Mouse (Mus musculus) frontal cortex, postnatal 10 days (tissue): ENCODE results near the gene Ddah1.
A peak's percentile ranks its signal among the peaks of the same experiment; 100 is the strongest.

Source experiments
- DNase-seq, 2 experiments: peaks; one replicate each; pipeline ENCODE4 v3.0.0; 2022; ENCODE audit warnings: low spot score in 2 of 2, mixed read lengths in 1 of 2

The Ddah1 gene

DNA sequence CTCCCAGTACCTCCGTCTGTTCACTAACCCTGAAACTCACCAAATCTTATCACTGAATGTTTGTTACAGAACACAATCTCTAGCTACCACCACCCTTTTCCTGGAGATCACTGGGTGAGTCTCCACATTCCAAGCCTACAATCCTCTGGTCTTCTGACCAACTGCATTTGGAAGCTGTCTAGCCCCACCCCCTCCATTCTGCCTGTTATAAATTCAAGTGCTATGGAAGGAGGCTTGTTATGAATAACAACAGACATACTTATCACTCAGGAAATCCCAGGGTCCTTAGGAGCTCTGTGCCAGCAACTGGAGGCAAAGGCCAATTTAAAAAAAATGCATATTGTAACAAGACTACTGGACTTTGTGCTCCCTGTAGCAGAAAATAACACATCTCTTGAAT is 58.3 kb downstream of the Ddah1 start:
- DNase-seq, result no peak

DNA sequence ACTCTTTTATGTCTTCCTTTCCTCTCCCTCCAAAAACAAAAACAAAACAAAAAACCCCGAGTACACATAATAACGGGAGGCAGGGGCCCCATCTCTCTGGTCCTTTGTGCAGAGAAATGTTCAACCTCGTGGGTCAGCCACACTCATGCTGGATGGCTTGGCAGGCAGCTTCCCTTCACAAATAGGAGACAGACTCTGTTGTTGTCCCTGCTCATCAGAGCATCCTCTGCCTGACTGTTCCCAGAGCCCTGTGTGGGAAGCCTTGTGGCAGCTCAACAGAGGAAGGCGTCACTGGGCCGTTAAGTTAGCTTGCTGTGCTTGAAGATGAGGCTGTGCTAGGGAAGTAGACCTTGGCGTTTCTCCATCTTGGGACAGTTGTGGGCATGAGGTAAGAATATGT is 58.8 kb downstream of the Ddah1 start:
- no peak for DNase-seq

GRCm38 (mm10) chr3:145820439-145820838 is 62.0 kb downstream of the Ddah1 start:
- no peak for DNase-seq

GRCm38 (mm10) chr3:145820938-145821337 is 62.5 kb downstream of the Ddah1 start:
- DNase-seq, result no peak

- no peak for DNase-seq
Measured at GRCm38 (mm10) chr3:145822201-145822600, 63.7 kb downstream of the Ddah1 start.

- DNase-seq, result no peak
Measured at GRCm38 (mm10) chr3:145823661-145824060, 65.2 kb downstream of the Ddah1 start.

DNA sequence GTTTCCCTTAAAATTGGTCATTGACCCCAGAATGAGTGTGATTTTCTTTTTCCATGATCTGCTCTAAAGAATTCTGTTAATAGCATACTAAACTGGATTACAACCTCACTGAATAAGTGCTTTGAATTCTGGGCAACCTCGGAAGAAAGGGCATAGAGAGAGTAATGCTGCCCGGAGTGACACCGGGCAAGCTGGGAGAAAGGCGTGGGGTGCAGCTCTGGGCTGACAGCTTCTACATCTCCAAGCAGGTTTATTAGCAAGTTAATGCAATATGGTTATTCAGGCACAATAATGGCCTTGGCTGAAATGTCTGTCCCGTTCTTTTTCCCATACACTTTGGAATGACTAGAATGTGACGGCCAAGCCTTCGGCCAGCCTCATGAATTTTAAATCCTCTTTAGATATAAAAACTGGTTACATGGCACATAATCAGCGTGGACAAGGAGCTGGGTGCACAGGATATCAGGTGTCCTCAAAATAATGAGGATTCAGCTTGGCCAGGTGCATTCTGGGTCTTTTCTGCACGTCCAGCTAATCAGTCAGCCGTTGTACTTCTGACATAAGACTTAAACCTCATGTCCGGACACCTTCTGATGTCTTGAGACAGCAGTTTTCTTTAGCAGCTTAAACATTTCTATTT is 67.1 kb downstream of the Ddah1 start:
- no peak for DNase-seq

DNA sequence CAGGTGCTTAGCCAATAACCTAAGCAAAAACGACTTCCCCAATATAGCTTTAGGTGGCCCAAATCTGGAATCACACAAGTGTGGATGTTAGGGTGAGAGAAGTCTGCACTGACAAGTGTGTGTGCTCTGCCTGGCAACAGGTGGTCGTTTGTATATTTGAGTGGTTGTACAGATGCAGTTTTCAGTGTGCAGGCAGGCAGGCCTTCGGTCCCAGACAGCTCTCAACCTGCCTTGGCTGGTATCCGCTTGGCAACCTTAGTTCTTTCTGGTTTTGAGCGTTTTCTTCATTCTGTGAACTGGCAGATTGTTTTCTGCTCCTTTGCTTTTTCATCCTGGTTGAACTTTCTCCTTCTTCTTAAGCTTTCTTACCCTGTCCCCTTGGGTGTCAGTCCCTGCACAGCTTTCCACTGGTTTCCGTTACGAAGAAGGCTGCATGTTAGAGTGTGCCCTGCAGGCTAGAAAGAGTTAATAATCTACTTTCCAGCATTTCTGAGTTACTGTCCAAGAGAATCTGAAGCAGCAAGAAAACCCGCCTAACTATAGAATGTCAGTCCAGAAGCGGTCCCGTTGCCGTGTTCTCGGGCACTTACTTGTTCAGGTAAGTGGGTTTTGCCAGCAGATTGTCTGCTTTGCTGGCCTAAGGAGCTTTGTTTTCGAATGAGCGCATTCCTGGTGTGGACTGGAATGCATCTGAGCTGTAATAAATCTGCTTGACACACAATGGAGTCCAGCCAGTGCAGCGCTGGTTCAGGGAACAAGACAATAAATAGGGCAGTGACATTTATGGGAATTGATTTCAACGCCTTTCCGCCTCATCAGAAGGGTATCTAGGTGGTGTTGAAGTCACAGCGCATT is 68.9 kb downstream of the Ddah1 start:
- no peak for DNase-seq

DNA sequence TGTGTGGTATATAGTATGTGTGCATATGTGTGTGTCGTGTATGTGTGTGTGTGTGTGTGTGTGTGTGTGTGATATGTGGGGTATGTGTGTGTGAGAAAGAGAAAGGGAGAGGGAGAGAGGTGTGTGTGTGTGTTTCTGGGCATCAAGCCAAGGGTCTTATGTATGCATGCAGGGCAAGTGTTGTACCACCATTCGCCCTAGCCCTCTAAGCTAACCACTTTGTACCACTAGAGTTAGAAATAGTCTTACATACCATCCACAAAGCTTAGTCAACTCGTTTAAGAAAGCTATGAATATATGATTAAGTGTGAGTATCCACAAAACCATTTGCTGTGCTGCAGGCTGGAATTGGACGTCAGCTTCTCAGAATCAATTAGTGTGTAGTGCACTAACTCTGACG is 70.4 kb downstream of the Ddah1 start:
- DNase-seq, result no peak

GRCm38 (mm10) chr3:145833948-145834538 is 75.6 kb downstream of the Ddah1 start:
- peak; percentile 44 to 50 for DNase-seq

DNA sequence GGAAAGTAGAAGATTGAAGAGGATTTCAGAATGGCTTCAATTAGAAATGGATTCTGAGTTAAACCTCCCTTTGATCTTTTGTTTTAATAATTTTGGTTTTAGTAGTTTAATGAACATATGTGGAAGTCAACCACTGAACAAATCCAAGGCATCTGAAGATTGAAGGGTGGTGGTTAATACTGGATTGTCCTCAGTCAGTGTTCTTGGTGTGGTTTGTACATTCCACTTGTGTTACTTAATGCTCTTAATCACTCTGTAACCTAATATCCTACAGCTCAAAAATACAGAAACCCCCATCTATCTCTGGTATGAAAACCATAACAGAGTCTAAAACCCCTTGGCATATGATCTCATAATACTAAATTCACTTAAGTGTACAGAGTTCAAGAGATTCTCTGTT is 79.8 kb downstream of the Ddah1 start:
- DNase-seq, result no peak

DNA sequence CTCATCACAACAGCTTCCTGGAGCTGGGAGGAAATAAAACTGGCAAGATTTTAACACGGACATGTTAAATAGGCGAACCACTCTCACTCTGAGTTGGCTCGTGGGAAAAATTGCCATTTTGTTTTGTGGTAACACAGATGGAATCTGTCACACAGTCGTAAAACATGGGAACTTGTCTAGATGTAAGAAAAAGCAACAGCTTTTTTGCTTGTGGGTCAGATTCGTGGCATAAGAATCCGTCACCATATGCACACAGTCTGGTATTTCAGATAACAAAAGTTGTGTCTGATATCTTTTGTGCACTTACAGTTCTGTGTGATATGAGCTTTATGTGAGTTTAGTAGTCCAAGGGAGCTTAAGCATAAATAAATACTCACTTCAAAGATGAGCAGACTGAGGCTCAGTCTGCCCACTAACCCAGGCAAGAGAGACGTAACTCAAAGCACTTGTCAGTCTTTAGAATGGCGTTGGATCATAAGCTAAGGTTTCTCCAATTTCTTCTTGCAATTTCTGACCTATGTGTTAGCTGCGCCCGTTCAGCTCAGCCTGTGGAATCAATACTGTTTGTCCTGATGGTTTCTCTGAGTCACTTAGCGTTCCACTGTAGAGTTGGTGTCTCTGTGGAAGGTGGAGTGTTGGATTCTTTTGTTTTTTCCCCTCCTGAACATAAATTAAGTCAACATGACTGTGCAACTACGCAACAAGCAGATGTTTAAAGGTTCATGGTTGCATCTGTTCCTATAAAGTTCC is 83.7 kb downstream of the Ddah1 start:
- no peak for DNase-seq

DNA sequence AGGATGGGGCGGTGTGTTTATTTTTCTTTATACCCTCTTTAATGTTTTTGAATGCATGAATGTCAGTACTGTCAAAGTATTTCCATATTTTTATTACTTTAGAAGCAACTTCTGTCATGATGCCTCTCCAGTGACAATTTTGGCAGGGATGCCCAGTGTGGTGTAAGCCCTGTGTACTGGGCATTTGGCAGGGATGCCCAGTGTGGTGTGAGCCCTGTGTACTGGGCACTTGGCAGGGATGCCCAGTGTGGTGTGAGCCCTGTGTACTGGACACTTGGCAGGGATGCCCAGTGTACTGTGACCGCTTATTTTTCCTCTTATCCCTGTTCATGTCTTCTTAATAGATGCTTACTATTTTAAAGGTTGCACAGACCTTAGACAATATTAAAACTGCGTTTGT is 85.4 kb downstream of the Ddah1 start:
- DNase-seq, result no peak

DNA sequence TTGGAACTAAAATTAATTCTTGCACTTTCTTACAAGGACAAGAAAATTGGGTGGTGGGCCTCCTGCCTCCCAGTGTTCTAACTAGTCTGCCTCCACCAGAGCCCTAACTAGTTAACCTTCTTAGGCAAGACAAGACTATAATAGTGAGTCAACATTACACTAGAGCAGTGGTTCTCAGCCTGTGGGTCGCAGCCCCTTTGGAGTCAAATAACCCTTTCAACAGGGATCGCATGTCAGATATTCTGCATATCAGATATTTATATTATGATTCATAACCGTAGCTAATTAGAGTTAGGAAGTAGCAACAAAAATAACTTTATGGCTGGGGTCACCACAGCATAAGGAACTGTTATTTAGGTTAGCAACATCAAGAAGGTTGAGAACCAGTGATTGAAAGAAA is 86.4 kb downstream of the Ddah1 start:
- DNase-seq, result no peak

DNA sequence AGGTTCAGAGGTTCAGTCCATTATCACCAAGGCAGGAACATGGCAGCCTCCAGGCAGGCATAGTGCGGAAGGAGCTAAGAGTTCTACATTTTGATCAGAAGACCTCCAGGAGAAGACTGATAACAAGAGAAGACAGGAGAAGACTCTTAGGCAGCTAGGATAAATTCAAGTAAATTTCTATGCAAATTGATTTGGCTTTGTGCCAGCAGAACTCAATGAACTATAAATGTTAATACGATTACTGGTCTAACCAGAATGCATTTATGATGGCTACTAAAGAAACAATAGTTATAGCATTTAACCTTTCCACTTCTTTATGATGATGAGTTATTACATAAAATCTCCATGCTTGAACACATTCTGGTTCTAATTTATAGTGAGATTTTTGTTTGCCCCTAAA is 87.8 kb downstream of the Ddah1 start:
- no peak for DNase-seq

DNA sequence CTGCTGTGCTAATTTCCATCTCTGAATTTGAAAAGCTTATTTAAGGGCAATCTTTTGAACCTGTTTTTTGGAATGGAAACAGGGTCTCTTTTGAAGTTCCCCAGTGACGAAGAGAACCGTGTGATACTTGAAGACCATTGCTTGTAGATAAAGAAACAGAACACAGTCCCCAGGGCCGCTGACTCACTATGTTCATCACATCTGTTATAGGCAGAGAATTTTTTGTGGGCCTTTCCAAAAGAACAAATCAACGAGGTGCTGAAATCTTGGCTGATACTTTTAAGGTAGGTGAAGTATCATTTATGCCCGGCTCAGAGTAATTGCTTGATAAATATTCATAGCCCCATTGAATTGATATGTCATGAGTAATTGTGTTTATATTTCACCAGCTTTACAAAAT is 93.6 kb downstream of the Ddah1 start:
- no peak for DNase-seq

- DNase-seq, result no peak
Measured at GRCm38 (mm10) chr3:145852800-145853199, 94.3 kb downstream of the Ddah1 start.

GRCm38 (mm10) chr3:145853713-145854112 is 95.2 kb downstream of the Ddah1 start:
- no peak for DNase-seq

GRCm38 (mm10) chr3:145854427-145854826 is 96.0 kb downstream of the Ddah1 start:
- DNase-seq, result no peak

GRCm38 (mm10) chr3:145855299-145855698 is 96.8 kb downstream of the Ddah1 start:
- DNase-seq, result no peak

DNA sequence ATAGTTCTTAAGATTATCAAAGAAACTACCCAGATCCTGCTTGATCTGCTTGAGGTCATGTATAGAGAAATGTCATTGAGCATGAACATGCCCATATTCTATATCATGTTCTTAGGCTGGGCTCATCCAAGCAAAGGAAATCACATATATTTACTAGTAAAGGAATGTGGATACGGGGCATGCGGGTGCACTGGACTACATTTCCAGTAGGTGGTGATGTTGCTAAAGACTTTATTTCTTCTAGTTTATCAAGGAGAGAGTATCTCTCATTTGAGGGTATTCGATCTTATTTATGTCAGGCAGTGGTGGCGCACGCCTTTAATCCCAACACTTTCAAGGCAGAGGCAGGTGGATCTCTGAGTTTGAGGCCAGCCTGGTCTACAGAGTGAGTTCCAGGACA is 99.9 kb downstream of the Ddah1 start:
- no peak for DNase-seq

- DNase-seq, result no peak
Measured at GRCm38 (mm10) chr3:145862521-145862920, 104.0 kb downstream of the Ddah1 start.
